Mouse (Mus musculus) adrenal gland, postnatal 25 days (tissue): Measurements from ENCODE around the gene Adap2. TPM values are rescaled to one million over a fixed set of nuclear protein-coding genes. Genes with fewer than 3 reads are reported as not detected.

Experiments
- DNase-seq: peaks from one replicate; pipeline ENCODE4 v3.0.0; 2021; ENCODE audit warnings: mixed read lengths
- total RNA-seq: library from RNA; stranded (reverse); gene quantifications from 2 replicates; pipeline ENCODE4 v1.2.3, GENCODE M21; 2021

Gene Adap2
- total RNA-seq, 1 experiment from 2014 or later, result 16.3 TPM

GRCm38 (mm10) chr11:80199773-80200172, 45.9 kb downstream of the Adap2 start:
- DNase-seq, result no peak

GRCm38 (mm10) chr11:80200326-80200725, 46.4 kb downstream of the Adap2 start:
- peak; percentile 35 for DNase-seq

- DNase-seq, result no peak
Observed at GRCm38 (mm10) chr11:80202296-80202695, 48.4 kb downstream of the Adap2 start.

- DNase-seq, result no peak
Observed at GRCm38 (mm10) chr11:80204037-80204436, 50.1 kb downstream of the Adap2 start.

- no peak for DNase-seq
Observed at GRCm38 (mm10) chr11:80204941-80205340, 51.0 kb downstream of the Adap2 start.

GRCm38 (mm10) chr11:80208465-80208859, 54.6 kb downstream of the Adap2 start:
- DNase-seq, result no peak

GRCm38 (mm10) chr11:80208860-80209800, 55.2 kb downstream of the Adap2 start, which contains the start of gene Rhot1:
TSS of gene Rhot1 (plus strand) at chr11:80209019.
- peak; percentile 97 for DNase-seq

- DNase-seq, result no peak
Observed at GRCm38 (mm10) chr11:80210321-80210720, 56.4 kb downstream of the Adap2 start.

GRCm38 (mm10) chr11:80212282-80212681, 58.4 kb downstream of the Adap2 start:
- DNase-seq, result no peak

- no peak for DNase-seq
Observed at GRCm38 (mm10) chr11:80215291-80215690, 61.4 kb downstream of the Adap2 start.

GRCm38 (mm10) chr11:80218657-80219293, 64.9 kb downstream of the Adap2 start:
- no peak for DNase-seq

Other genes with a start within 250 kb of the Adap2 start
- 39.3 and 45.0 TPM in 2 replicates for gene Utp6, start 191.7 kb upstream of the Adap2 start, total RNA-seq
- 61.3 and 66.7 TPM in 2 replicates for gene Suz12, start 161.0 kb upstream of the Adap2 start, total RNA-seq
- gene Crlf3, start 73.1 kb upstream of the Adap2 start, total RNA-seq, result 13.6 and 18.2 TPM in 2 replicates
- 4.2 and 4.5 TPM in 2 replicates for gene Atad5, start 64.7 kb upstream of the Adap2 start, total RNA-seq
- gene Tefm, start 11.9 kb upstream of the Adap2 start, total RNA-seq, result 20.5 and 26.8 TPM in 2 replicates
- gene Rnf135, start 29.7 kb downstream of the Adap2 start, total RNA-seq, result 14.3 and 21.7 TPM in 2 replicates
- 85.9 and 92.5 TPM in 2 replicates for gene Rhot1, start 54.9 kb downstream of the Adap2 start, total RNA-seq
- 3.3 and 3.8 TPM in 2 replicates for gene Rhbdl3, start 146.8 kb downstream of the Adap2 start, total RNA-seq
- gene 5730455P16Rik, start 223.9 kb downstream of the Adap2 start, total RNA-seq, result 21.0 and 23.3 TPM in 2 replicates
- 158 and 187 TPM in 2 replicates for gene Zfp207, start 229.2 kb downstream of the Adap2 start, total RNA-seq